Mouse (Mus musculus): ENCODE data around the gene Ifitm10.

- no peak for TF ChIP-seq POLR2A (IDR thresholded peaks at IDR 0.05; ENCODE audit: control insufficient read depth, low read depth, low read length)
- no peak for TF ChIP-seq CTCF (IDR thresholded peaks at IDR 0.05; ENCODE audit: control insufficient read depth, insufficient read depth, insufficient replicate concordance, low read depth, low read length)
Observed at GRCm38 (mm10) chr7:142331281-142331680, 42.3 kb downstream of the Ifitm10 start.

All from testis, adult 2 months (tissue).